Mouse (Mus musculus) cortical plate, adult 2 months (tissue): ENCODE measurements around the gene Txndc17.

Source experiments
- CTCF ChIP-seq: fragments of 200-500 bp; IDR thresholded peaks from 2 replicates; pipeline ENCODE4 v1.5.1; 2011; ENCODE audit warnings: mild to moderate bottlenecking, control low read depth, low read length; ENCODE audit not compliant: insufficient read depth; ENCODE audit errors: extremely low read depth
- POLR2A ChIP-seq: fragments of 200-500 bp; IDR thresholded peaks from 2 replicates; pipeline ENCODE4 v1.6.1; 2011; ENCODE audit warnings: mild to moderate bottlenecking, low read length, control low read depth; ENCODE audit not compliant: insufficient read depth; ENCODE audit errors: extremely low read depth

GRCm38 (mm10) chr11:72163198-72163597 is 44.1 kb upstream of the Txndc17 start:
- TF ChIP-seq CTCF (no peak), POLR2A (no peak)
